Mouse (Mus musculus) myocyte (in vitro differentiated cells): ENCODE results near the gene Dnajc5. TPM values are rescaled to one million over a fixed set of nuclear protein-coding genes. Genes with fewer than 3 reads are reported as not detected.

Experiments
- H3K27me3 ChIP-seq: one replicate; pipeline ENCODE4 v1.6.1; 2011; ENCODE audit not compliant: control insufficient read depth, insufficient read depth, insufficient read length
- H3K36me3 ChIP-seq: one replicate; pipeline ENCODE4 v1.6.1; 2011; ENCODE audit not compliant: control insufficient read depth, insufficient read depth
- H3K4me2 ChIP-seq: one replicate; pipeline ENCODE4 v1.6.1; 2011; ENCODE audit warnings: low read depth, control low read depth
- H3K4me3 ChIP-seq: one replicate; pipeline ENCODE4 v1.5.1; 2011; ENCODE audit warnings: mild to moderate bottlenecking, control low read depth, moderate library complexity
- H3K79me2 ChIP-seq: one replicate; pipeline ENCODE4 v1.6.1; 2011; ENCODE audit not compliant: control insufficient read depth, insufficient read depth
- H3ac ChIP-seq: one replicate; pipeline ENCODE4 v1.6.1; 2011; ENCODE audit not compliant: control insufficient read depth, insufficient read length
- CEBPB ChIP-seq: IDR thresholded peaks from 2 replicates; pipeline ENCODE4 v1.6.1; 2011; ENCODE audit warnings: mild to moderate bottlenecking, moderate library complexity; ENCODE audit not compliant: poor library complexity, insufficient read depth, severe bottlenecking
- E2F4 ChIP-seq: IDR thresholded peaks from one replicate; pipeline ENCODE4 v1.6.1; 2011; ENCODE audit warnings: mild to moderate bottlenecking, control low read depth, moderate library complexity; ENCODE audit not compliant: insufficient read depth
- MAX ChIP-seq: IDR thresholded peaks from one replicate; pipeline ENCODE4 v1.6.1; 2011; ENCODE audit warnings: low read depth, mild to moderate bottlenecking, control low read depth
- MYOD1 ChIP-seq, 3 experiments: IDR thresholded peaks; one replicate each; pipeline ENCODE4 v1.6.1; 2011; ENCODE audit warnings: control low read depth in 2 of 3, low read depth in 2 of 3, mild to moderate bottlenecking in 2 of 3, moderate library complexity in 1 of 3; ENCODE audit not compliant: insufficient read length in 2 of 3, control insufficient read depth in 1 of 3
- MYOG ChIP-seq, 3 experiments: IDR thresholded peaks; one replicate each; pipeline ENCODE4 v1.6.1; 2011; ENCODE audit warnings: control low read depth in 2 of 3, low read depth in 2 of 3, mild to moderate bottlenecking in 2 of 3; ENCODE audit not compliant: insufficient read length in 2 of 3, control insufficient read depth in 1 of 3, insufficient read depth in 1 of 3
- POLR2A ChIP-seq: IDR thresholded peaks from one replicate; pipeline ENCODE4 v1.6.1; 2011; ENCODE audit warnings: low read depth, mild to moderate bottlenecking, control low read depth, moderate library complexity; ENCODE audit not compliant: insufficient read length
- POLR2AphosphoS2 ChIP-seq: IDR thresholded peaks from one replicate; pipeline ENCODE4 v1.6.1; 2011; ENCODE audit warnings: low read depth, control low read depth; ENCODE audit not compliant: insufficient read length
- REST ChIP-seq: IDR thresholded peaks from one replicate; pipeline ENCODE4 v1.6.1; 2011; ENCODE audit warnings: mild to moderate bottlenecking, control low read depth, moderate library complexity; ENCODE audit not compliant: insufficient read depth, insufficient read length
- SRF ChIP-seq: IDR thresholded peaks from one replicate; pipeline ENCODE4 v1.6.1; 2011; ENCODE audit warnings: low read depth; ENCODE audit not compliant: control insufficient read depth, insufficient read length
- TCF12 ChIP-seq: IDR thresholded peaks from one replicate; pipeline ENCODE4 v1.6.1; 2011; ENCODE audit warnings: mild to moderate bottlenecking, control low read depth; ENCODE audit not compliant: poor library complexity, insufficient read depth, severe bottlenecking
- TCF3 ChIP-seq: IDR thresholded peaks from one replicate; pipeline ENCODE4 v1.6.1; 2011; ENCODE audit warnings: low read depth, control low read depth; ENCODE audit not compliant: insufficient read length
- USF1 ChIP-seq: IDR thresholded peaks from one replicate; pipeline ENCODE4 v1.6.1; 2011; ENCODE audit warnings: low read depth, mild to moderate bottlenecking, control low read depth, moderate library complexity
- polyA plus RNA-seq: library from polyadenylated mRNA; unstranded; fragments of >200 nt; fragmentation: generic; extraction: Trizol; gene quantifications from one replicate; pipeline ENCODE4 v1.2.1, GENCODE M21; 2012; ENCODE audit warnings: missing spikeins

The Dnajc5 gene
- polyA plus RNA-seq, 1 experiment, result 67.7 TPM

DNA sequence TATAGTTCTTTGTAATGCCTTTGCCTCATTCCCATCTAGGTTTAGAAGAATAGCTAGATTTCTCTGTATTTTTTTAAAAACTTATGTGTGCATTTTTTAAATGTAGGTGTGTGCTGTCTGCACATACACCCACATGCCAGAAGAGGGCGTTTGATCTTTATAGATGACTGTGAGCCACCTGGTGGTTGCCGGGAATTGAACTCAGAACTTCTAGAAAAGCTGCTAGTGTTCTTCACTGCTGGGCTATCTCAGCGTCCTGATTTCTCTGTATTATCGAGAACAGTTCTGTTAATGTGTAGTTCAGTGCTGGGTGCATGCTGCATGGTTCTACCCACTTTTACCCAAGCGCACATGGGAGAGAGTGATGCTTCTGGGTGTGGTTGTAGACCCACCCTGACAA lies 2.5 kb downstream of the Dnajc5 start:
- Histone ChIP-seq H3K27me3 (no peaks in the 10 kb centered on the region), H3K4me3 (no peak overlapping the region), H3ac (no peak overlapping the region), H3K79me2 (peaks cover 78% of the 10 kb centered on the region), H3K36me3 (peaks cover 5% of the 10 kb centered on the region), H3K4me2 (peak overlapping the region; percentile 85)
- TF ChIP-seq E2F4 (no peak), CEBPB (no peak), TCF12 (no peak), TCF3 (no peak), USF1 (no peak), POLR2AphosphoS2 (no peak), MYOD1 (IDR thresholded peaks at IDR 0.05; ENCODE audit: control insufficient read depth in 1 of 3, insufficient read length in 2 of 3, low read depth in 2 of 3) (no peak), MAX (no peak), MYOG (IDR thresholded peaks at IDR 0.05; ENCODE audit: control insufficient read depth in 1 of 3, insufficient read depth in 1 of 3, insufficient read length in 2 of 3, low read depth in 2 of 3) (no peak), REST (no peak), SRF (no peak), POLR2A (no peak)

GRCm38 (mm10) chr2:181525526-181525925 lies 5.2 kb downstream of the Dnajc5 start:
- H3K27me3 ChIP-seq, result no peaks in the 10 kb centered on the region
- no peak for TF ChIP-seq MAX
- no peak for TF ChIP-seq USF1
- no peak for TF ChIP-seq TCF3
- no peak for TF ChIP-seq E2F4
- TF ChIP-seq REST, result no peak
- peaks cover 99% of the 10 kb centered on the region for H3K79me2 ChIP-seq
- no peak overlapping the region for H3K4me2 ChIP-seq
- H3K36me3 ChIP-seq, result peaks cover 14% of the 10 kb centered on the region
- no peak overlapping the region for H3K4me3 ChIP-seq
- H3ac ChIP-seq, result no peak overlapping the region

- H3ac ChIP-seq, result no peak overlapping the region
- peaks cover 100% of the 10 kb centered on the region for H3K79me2 ChIP-seq
- no peaks in the 10 kb centered on the region for H3K27me3 ChIP-seq
- H3K4me2 ChIP-seq, result no peak overlapping the region
- TF ChIP-seq MYOG (IDR thresholded peaks at IDR 0.05; ENCODE audit: control insufficient read depth in 1 of 3, insufficient read depth in 1 of 3, insufficient read length in 2 of 3, low read depth in 2 of 3) (peak in 1 of 3 experiments; percentile 40), CEBPB (no peak)
- H3K4me3 ChIP-seq, result no peak overlapping the region
- H3K36me3 ChIP-seq, result peaks cover 19% of the 10 kb centered on the region
These were observed 8.8 kb downstream of the Dnajc5 start for GRCm38 (mm10) chr2:181529076-181529475.

GRCm38 (mm10) chr2:181532589-181532988 lies 12.3 kb downstream of the Dnajc5 start:
- Histone ChIP-seq H3K4me2 (no peak overlapping the region), H3K36me3 (peaks cover 15% of the 10 kb centered on the region), H3ac (no peak overlapping the region), H3K27me3 (no peaks in the 10 kb centered on the region), H3K79me2 (peaks cover 99% of the 10 kb centered on the region), H3K4me3 (no peak overlapping the region)
- TF ChIP-seq POLR2AphosphoS2 (no peak), TCF3 (no peak), POLR2A (no peak), MYOD1 (IDR thresholded peaks at IDR 0.05; ENCODE audit: control insufficient read depth in 1 of 3, insufficient read length in 2 of 3, low read depth in 2 of 3) (no peak), TCF12 (no peak), MAX (no peak), CEBPB (no peak), SRF (no peak)

DNA sequence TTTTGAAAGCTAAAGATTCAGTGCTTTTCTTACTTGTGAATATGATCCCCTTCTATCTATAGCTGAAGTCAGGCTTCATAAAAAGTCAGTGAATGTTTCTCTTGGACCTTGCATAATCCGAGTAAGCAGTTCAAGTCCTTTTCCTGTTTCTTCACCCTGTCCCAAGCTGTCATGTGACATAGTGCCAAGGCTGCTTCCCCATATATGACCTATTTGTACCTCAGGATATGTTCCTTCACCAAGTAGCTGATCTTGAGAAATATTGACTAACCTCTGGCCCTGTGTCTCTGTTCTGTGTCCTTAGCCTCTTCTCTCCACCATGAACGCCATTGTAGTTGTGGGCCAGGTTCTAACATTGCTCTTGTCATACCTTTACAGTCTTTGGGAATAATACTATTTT lies 16.1 kb downstream of the Dnajc5 start:
- Histone ChIP-seq H3ac (no peak overlapping the region), H3K36me3 (no peaks in the 10 kb centered on the region), H3K4me3 (no peak overlapping the region), H3K4me2 (no peak overlapping the region), H3K79me2 (peaks cover 94% of the 10 kb centered on the region), H3K27me3 (no peaks in the 10 kb centered on the region)
- no peak for TF ChIP-seq E2F4
- no peak for TF ChIP-seq MAX
- TF ChIP-seq MYOG (IDR thresholded peaks at IDR 0.05; ENCODE audit: control insufficient read depth in 1 of 3, insufficient read depth in 1 of 3, insufficient read length in 2 of 3, low read depth in 2 of 3), result no peak
- no peak for TF ChIP-seq MYOD1 (IDR thresholded peaks at IDR 0.05; ENCODE audit: control insufficient read depth in 1 of 3, insufficient read length in 2 of 3, low read depth in 2 of 3)

DNA sequence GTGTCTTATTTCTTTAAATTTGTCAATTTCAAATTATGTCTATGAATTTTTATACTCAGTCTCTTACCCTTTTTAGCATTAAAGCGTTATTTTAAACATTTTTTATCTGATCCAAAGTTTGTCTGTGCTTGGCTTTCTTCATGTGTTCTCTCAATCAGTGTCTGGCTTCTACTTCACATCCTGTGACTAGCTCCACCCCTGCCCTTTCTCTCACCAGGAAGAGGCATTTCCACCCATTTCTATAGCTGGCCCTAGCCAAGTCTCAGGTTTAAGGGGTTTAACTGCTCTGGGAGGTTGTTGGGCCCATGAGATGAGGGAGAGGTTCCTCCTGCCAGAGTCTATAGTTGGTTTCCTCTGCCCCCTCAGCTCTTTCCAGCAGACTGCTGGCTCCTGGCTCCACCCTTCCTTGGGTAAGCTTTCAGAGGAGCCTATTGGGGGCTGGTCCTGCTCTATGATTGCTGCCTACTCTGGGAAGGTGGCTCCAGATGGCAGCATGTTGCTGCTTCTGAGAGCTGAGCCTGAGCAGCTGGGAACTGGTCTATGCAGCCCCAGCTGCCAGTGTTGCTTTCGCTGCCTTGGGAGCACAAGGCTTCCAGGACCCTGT lies 17.3 kb downstream of the Dnajc5 start:
- Histone ChIP-seq H3K36me3 (no peaks in the 10 kb centered on the region), H3K27me3 (no peaks in the 10 kb centered on the region), H3K79me2 (peaks cover 94% of the 10 kb centered on the region), H3ac (no peak overlapping the region), H3K4me3 (no peak overlapping the region), H3K4me2 (no peak overlapping the region)
- TF ChIP-seq MYOG (IDR thresholded peaks at IDR 0.05; ENCODE audit: control insufficient read depth in 1 of 3, insufficient read depth in 1 of 3, insufficient read length in 2 of 3, low read depth in 2 of 3) (peak in 1 of 3 experiments; percentile 76), CEBPB (no peak), MYOD1 (IDR thresholded peaks at IDR 0.05; ENCODE audit: control insufficient read depth in 1 of 3, insufficient read length in 2 of 3, low read depth in 2 of 3) (peak in 2 of 3 experiments; percentile 26 to 54), POLR2A (no peak)
